In genomic region chr10:116288130-116288529, GRCm38 (mm10) we compare ENCODE assay signal across 10 mouse cellular contexts. TPM values are rescaled to one million over a fixed set of nuclear protein-coding genes. Genes with fewer than 3 reads are reported as not detected.
DNase-seq lines count a peak whose midpoint lies in the region; ATAC-seq and TF ChIP-seq lines count a peak whose summit lies in the region.
"Had no signal": no experiment of that assay in that cellular context is flagged by ENCODE, and none has a peak within 500 bp of the region (broad histone marks: within the 10 kb centered on the region; RNA-seq: fewer than 3 reads in every experiment).

No protein-coding gene starts in this region.

- H3K4me3 ChIP-seq in ES-Bruce4 (ENCODE audit: low read depth, low read length), result no peak overlapping the region
- no peak overlapping the region for H3K4me3 ChIP-seq in liver, embryonic 13.5 days (replicated peaks)
- no peak overlapping the region for H3K4me3 ChIP-seq in midbrain, embryonic 14.5 days (replicated peaks; ENCODE audit: low read depth, low read length)
- H3K4me3 ChIP-seq: neural tube, embryonic 13.5 days had no signal

- TF ChIP-seq CTCF in ES-Bruce4 (IDR thresholded peaks at IDR 0.05; ENCODE audit: low read depth, low read length), result no peak

- intact Hi-C loops in heart, postnatal 25 days (cut with DNase I), result no loop called here
- intact Hi-C loops in left cerebral cortex, postnatal 25 days (cut with DNase I), result no loop called here

- no peak for TF ChIP-seq POLR2A in ES-Bruce4 (IDR thresholded peaks at IDR 0.05; ENCODE audit: insufficient read depth, low read length)

- no peaks in the 10 kb centered on the region for H3K27me3 ChIP-seq in ES-Bruce4 (ENCODE audit: control insufficient read depth, insufficient read depth, low read length, poor library complexity, severe bottlenecking)
- no peaks in the 10 kb centered on the region for H3K27me3 ChIP-seq in liver, embryonic 13.5 days
- no peaks in the 10 kb centered on the region for H3K27me3 ChIP-seq in midbrain, embryonic 14.5 days (ENCODE audit: control insufficient read depth, insufficient read depth, low read length)
- H3K27me3 ChIP-seq: neural tube, embryonic 13.5 days had no signal

- H3K9me3 ChIP-seq in ES-Bruce4 (replicated peaks; ENCODE audit: control insufficient read depth, insufficient read depth, low read length, poor library complexity, severe bottlenecking), result no peaks in the 10 kb centered on the region
- H3K9me3 ChIP-seq in liver, embryonic 13.5 days (replicated peaks), result no peaks in the 10 kb centered on the region
- H3K9me3 ChIP-seq in midbrain, embryonic 14.5 days (ENCODE audit: control insufficient read depth, low read length), result no peaks in the 10 kb centered on the region
- H3K9me3 ChIP-seq: neural tube, embryonic 13.5 days had no signal

- ATAC-seq in liver, embryonic 13.5 days (ENCODE audit: low read depth), result peak; percentile 50
- ATAC-seq in frontal cortex, adult (ENCODE audit: low TSS enrichment), result no peak
- no peak for ATAC-seq in midbrain, embryonic 14.5 days (ENCODE audit: low FRiP score, low TSS enrichment)

- TF ChIP-seq EP300 in ES-Bruce4 (IDR thresholded peaks at IDR 0.05; ENCODE audit: insufficient read depth, low read depth, low read length), result peak; percentile 36; the same call in 1 of the 2 replicates

- no peak overlapping the region for H3K4me2 ChIP-seq in liver, embryonic 13.5 days
- no peak overlapping the region for H3K4me2 ChIP-seq in midbrain, embryonic 14.5 days (ENCODE audit: low read length)
- H3K4me2 ChIP-seq: neural tube, embryonic 13.5 days had no signal

- no peaks in the 10 kb centered on the region for H3K36me3 ChIP-seq in ES-Bruce4 (ENCODE audit: control insufficient read depth, insufficient read depth, low read length, poor library complexity, severe bottlenecking)
- no peaks in the 10 kb centered on the region for H3K36me3 ChIP-seq in liver, embryonic 13.5 days
- no peaks in the 10 kb centered on the region for H3K36me3 ChIP-seq in midbrain, embryonic 14.5 days (ENCODE audit: control insufficient read depth, insufficient read depth, low read length)
- H3K36me3 ChIP-seq: neural tube, embryonic 13.5 days had no signal

- peaks cover 3% of the 10 kb centered on the region for H3K4me1 ChIP-seq in ES-Bruce4 (ENCODE audit: control insufficient read depth, insufficient read depth, low read length)
- peaks cover 6% of the 10 kb centered on the region; the same call in 1 of the 2 replicates for H3K4me1 ChIP-seq in liver, embryonic 13.5 days (replicated peaks)
- H3K4me1 ChIP-seq in midbrain, embryonic 14.5 days (ENCODE audit: control insufficient read depth, insufficient read depth, low read length), result no peaks in the 10 kb centered on the region
- H3K4me1 ChIP-seq: neural tube, embryonic 13.5 days had no signal

- 6% methylated on average over 9 of the region's 9 CpGs for WGBS in liver, embryonic 13.5 days (ENCODE audit: insufficient replicate concordance)
- WGBS in midbrain, embryonic 14.5 days, result 83% methylated on average over 9 of the region's 9 CpGs

- no peak overlapping the region for H3K9ac ChIP-seq in ES-Bruce4 (ENCODE audit: low read depth, poor library complexity, severe bottlenecking)
- H3K9ac ChIP-seq in liver, embryonic 13.5 days, result no peak overlapping the region
- H3K9ac ChIP-seq in midbrain, embryonic 14.5 days (replicated peaks; ENCODE audit: low read length), result no peak overlapping the region
- H3K9ac ChIP-seq: neural tube, embryonic 13.5 days had no signal

- no peak overlapping the region for H3K27ac ChIP-seq in ES-Bruce4 (ENCODE audit: insufficient read depth, low read length)
- H3K27ac ChIP-seq in liver, embryonic 13.5 days, result no peak overlapping the region
- no peak overlapping the region for H3K27ac ChIP-seq in midbrain, embryonic 14.5 days (replicated peaks; ENCODE audit: low read depth, low read length)
- H3K27ac ChIP-seq: neural tube, embryonic 13.5 days had no signal

- DNase-seq in R1 (ENCODE audit: low read depth, low spot score), result peak; percentile 89
- DNase-seq in heart, postnatal 25 days (ENCODE audit: low spot score), result peak; percentile 62
- peak; percentile 13 for DNase-seq in liver, embryonic 13.5 days
- no peak for DNase-seq in right cerebral cortex, adult 2 months (ENCODE audit: low spot score in 2 of 2)
- no peak for DNase-seq in midbrain, embryonic 14.5 days
- DNase-seq in left cerebral cortex, postnatal 25 days (ENCODE audit: low spot score in 2 of 2), result no peak
- DNase-seq: cerebellum, postnatal 10 days had no signal

RNA-seq across cellular contexts. Expression of gene Ptprb, which starts 12.8 kb away (rescaled TPM):
- 0.30 and 0.37 TPM in 2 replicates for polyA plus RNA-seq in ES-Bruce4 (2011; ENCODE audit: insufficient read depth, insufficient read length, low read depth, missing spikeins)
- total RNA-seq in heart, postnatal 25 days (2021), result 10 to 100 TPM; 64.6 to 77.4 TPM
- 1.2 TPM in 2 replicates for polyA plus RNA-seq in liver, embryonic 13.5 days (2015; fragmentation: Nextera tagmentation; extraction: Ambion mirVana)
- polyA plus RNA-seq in midbrain, embryonic 14.5 days (2014; fragmentation: Nextera tagmentation; extraction: Ambion mirVana), result 2.1 and 3.7 TPM in 2 replicates
- total RNA-seq in left cerebral cortex, postnatal 25 days (2021), result 10 to 100 TPM; 16.3 to 23.0 TPM

Comparison
In these comparisons a context has a peak if more than half of its experiments do, and no peak if none do; other contexts are left out.
1. DNase-seq: peak in R1 (single experiment), heart, postnatal 25 days (single experiment) and liver, embryonic 13.5 days (single experiment); none in right cerebral cortex, adult 2 months (0 of 2), midbrain, embryonic 14.5 days (single experiment) and left cerebral cortex, postnatal 25 days (0 of 2).